Mouse (Mus musculus) cerebellum, adult 8-10 months (tissue): ENCODE data around the gene Dysf.

Experiments used
- DNase-seq: peaks from one replicate; pipeline ENCODE4 v3.0.0; 2022

The Dysf gene

DNA sequence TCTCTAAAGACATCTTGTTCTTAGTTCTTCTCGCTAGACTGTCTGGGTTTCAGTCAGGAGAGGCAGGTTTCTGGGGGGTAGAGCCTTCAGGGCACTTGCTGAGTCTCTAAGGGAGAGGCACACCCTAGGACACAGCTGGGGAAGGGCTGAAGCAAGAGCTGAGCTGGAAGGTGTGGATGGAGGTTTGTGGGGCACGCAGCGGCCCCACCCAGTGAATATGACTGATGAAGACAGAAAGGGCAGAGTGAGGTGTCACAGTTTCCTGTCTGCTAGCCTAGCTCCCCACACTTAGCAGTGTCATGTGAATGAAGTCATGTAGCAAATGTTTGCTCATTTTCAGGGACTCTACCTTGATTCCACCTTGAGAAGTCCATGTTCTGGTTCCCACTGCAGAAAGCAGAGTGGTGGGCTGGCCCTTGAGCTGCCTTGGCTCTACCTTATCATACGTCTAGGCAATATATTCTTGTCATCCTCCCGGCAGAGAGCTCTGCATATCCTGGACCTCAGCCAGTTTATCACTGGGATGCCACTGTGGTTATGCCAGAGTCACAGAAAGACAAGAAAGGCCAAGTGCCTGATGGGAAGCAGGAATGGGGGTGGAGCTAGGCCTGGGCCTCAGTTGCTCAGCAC is 170.5 kb downstream of the Dysf start:
- DNase-seq = no peak

DNA sequence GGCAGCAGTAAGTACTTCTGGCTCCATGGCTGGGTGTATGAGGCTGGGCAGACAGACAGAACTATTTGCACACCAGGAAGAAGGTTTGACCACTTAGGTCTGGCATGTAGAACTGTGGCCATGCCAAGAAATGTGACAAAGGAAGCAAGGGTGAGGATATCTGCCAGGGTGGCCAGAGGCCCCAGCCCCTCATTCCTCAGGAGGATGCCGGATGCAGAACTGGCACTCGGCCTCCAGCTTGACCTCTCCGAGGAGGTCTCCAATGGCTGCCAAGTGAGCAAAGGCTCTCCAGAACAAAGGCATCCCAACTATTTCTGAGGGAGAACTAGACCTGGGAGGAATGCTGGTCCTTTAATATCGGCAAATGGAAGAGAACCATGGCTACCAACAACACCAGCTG is 173.1 kb downstream of the Dysf start:
- no peak for DNase-seq

DNA sequence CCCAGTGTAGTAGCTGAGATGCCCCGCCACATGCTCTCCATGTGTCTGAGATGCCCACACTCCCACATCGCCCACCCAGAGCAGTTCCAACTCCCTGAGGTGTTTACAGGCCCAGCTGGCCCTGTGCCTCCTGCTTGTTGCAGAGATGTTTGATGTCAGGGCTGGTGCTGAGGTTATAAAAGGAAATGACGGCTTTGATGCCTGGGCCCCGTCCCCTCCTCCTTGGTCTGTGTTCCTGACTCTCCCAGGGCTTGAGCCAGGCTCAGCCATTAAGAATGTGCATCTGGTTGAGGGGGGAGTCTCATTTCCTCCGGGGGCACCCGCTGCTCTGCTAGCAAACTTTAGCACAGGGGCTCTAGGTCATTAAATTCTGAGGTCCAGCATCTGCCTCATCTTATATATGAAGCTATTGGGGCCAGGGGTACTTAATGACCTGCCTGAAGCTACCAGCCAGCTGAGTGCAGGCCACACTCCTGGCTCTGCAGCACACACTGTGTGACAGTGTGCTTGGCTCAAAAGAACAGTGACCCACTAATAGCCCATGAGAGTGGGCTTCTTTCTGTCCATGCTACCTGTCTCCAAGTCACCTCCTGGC is 183.4 kb downstream of the Dysf start:
- DNase-seq = no peak

DNA sequence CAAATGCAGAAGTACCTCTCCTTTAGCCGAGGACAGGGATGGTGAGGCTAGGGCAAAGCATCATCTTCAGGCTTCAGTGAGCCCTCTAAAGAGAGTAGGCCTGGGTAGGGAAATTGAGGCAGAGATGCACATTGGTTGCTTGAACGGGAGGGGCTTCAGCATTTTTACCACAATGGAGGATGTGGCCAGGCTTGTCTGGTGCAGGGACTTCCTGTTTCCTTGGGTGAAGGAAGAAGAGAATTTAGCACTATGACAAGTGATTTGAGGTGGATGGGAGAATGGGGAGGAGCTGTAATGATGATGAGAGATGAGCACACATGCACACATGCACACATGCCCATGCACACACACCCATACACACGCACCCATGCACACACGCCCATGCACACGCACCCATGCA is 188.1 kb downstream of the Dysf start:
- no peak for DNase-seq

DNA sequence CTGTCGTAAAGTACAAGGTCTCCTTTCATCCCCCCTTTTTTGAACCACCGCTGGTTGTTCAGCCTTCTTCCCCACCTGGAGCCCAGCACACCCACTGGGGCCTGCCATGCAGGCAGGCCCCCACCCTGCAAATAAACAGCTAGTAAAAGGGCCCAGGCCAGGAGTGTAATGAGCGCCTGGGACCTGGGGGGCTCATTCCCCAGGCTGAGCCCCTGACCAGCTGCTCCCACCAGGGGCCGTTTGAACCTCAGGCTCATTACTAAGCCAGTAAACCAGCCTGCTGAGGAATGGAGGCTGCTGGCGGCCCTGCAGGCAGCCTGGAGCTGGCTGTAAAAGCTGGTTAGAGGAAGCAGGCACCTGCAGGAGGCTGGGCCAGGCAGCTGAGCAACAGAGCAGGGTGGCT is 189.4 kb downstream of the Dysf start:
- no peak for DNase-seq

DNA sequence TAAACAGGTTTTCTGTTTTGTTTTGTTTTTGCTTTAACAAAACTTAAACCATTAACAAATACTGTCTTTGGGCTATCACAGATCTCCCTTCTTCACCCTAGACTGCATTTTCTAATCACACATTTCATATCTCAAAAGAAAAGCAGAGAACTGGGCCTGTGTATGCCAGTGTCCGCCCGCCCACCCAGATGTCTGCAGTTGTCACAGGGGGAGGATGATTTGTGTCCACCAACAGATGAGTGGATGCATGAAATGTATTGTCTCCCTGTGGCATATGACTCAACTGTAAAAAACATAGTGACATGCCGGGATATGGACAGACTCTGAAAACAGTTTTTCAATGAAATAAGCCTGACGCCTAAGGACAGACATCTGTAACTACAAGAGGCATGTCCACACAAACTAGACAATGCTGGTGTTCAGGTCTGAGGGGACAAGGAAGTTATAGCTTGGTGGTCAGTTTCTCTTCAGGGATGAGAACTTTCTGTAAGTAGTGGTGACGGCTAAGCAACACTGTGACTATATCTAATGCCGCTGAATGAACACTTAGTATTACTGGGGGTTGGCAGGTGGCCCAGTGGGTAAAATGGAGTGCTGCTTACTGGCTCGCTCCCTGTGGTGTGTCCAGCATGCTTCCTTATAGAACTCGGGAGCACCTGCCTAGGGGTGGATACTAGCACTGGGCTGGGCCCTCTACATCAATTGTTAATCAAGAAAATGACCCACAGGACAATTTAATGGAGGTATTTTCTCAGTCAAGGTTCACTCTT is 193.5 kb downstream of the Dysf start:
- DNase-seq = no peak

DNA sequence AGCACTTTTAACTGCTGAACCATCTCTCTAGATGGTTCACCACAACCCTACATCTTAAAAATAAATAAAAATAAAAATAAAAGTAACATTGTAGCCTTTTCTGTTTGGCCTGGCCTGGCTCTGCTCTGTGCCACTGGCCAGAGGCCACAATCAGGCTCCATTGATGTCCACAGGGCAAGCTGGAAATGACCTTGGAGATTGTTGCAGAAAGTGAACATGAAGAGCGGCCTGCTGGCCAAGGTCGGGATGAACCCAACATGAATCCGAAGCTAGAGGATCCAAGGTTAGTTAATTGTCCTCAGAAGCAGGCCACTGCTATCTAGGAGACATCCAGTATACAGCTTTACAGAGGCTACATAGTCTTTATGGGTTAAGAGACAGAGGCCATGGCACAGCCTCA is 197.2 kb downstream of the Dysf start:
- DNase-seq = no peak

DNA sequence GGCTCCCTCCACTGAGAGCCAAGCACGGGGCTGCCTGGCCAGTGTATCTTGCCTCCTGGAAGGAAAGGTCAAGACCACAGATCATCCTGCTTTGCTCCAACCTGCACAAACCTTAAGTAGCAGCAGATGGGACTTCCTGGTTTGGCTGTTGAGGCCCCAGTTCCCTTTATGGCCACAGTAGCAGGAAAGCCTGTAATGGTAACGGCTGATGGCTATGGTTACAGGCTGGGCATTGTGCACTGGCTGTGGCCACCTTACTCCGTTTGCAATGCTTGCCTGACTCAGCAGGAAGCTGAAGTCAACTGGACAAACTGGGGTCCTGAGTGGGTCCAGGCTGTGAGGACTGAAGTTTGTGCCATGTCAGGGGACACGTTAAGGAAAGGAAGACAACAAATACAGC is 200.2 kb downstream of the Dysf start:
- no peak for DNase-seq

DNA sequence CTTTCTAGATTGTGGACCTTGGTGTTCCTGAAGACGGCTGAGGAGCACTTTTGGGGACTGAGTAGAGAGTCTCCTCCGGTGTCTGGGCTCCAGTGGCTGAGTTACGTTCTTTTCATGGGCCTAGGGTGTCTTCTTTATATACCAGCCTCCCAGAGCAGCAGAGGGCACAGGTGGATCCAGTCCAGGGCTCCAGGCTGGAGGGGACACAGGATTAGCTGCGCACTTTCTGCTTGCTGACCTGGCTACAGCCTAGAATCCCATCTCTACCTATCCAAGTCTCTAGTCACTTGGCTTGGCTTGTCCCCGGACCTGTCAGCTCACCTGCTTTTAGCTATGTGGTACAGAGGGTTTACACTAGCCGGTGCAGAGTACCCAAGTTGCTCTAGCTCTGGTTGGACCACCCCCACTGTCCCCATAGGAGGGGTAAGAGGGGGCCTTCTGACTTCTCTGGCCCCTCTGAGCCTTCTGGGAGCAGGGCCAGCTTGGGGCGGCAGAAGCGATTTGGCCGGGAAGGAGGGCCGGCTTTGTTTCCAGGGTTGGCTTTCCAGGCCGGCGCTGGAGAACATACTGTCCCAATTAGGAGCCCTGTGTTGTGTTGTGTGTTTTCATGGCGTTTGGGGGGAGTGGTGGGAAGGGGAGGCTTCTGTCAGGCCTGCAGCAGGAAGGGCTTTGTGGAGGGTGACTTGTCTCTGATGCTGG is 201.5 kb downstream of the Dysf start:
- DNase-seq = no peak

DNA sequence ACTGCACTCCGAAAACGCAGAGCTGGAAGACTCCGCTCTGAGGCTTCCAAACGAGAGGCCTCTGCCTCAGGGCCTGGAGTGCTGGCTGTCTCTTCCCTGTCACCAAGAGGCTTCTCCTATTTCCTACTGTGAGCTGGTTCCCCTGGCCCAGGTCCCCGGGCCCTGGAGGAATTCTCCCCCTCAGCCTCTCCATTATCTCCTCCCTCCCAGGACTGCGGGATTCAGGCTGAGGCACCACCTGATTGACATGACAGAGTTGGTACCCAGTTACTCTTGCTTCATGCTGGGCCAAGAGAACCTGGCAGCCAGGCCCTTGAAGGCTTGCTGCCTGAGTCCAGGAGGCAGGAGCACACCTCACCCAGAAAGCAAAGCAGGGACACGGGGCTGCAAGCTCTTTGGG is 203.1 kb downstream of the Dysf start:
- no peak for DNase-seq

DNA sequence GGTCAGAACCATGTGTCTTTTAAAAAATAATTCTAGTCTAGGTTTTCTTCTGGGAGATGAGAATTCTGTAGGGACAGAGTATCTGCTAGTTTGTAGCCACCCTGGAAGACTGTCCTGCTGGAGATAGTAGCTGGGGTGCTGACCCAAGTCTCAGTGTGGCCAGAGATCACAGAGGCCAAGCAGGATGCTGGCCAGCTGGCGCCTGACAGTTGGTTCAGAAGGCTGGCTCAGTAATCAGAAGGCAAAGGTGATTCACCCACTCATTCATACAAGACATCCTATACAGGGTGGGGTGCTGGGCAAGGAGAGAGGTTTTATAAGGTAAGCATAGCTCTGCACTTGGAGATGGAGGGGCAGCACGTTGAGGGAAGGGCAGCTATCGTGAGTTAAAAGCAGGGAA is 204.7 kb downstream of the Dysf start:
- DNase-seq = no peak

DNA sequence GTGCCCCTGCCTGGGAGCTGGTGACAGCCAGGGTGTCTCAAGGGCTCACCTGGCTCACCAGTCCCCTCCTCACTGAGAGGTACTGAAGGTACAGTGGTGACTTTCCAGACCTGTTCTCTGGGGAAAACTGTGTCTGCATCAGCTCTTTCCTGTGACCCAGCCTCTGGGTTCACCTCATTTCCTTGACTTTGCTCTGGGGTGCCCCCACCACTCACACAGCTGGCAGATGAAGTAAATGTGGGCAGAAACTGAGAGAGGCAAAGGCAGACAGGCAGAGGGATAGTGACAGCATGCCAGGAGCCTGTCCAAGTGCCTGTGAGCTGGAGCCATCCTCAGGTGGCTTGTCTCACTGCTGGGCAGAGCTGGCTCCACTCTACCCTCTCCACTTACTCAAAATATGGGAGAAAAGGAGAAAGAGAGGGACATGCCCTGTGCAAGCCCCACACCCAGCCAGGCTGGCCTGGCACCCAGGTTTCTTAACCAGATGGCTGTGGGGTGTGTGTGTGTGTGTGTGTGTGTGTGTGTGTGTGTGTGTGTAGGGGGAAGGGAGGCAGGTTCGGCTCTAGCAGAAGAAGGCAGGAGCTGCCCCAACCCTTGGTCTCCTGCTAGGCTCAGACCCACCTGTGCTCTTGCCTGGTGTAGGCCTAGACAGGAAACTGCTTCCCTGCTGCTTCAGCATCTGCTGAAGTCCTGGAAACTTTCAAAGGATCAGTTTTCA is 209.0 kb downstream of the Dysf start:
- no peak for DNase-seq

DNA sequence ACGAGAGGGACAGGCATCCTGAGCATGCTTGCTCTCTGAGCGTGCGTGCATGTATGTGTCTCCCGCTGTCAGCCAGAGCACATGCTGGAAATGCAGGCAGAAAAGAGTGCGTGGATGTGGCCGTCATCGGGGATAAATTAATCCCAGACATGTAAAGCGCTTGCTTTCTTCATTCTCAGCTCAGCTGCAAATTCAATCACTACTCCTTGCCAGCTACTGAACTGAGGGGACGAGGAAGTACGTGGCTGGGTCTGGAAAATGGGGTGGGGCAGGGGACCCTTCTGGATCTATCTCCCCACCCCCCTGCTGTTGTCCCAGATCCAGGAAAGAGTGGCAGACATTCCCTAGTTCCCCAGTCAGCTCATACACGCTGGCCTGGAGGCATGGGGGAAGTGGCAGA is 210.7 kb downstream of the Dysf start:
- DNase-seq = no peak

DNA sequence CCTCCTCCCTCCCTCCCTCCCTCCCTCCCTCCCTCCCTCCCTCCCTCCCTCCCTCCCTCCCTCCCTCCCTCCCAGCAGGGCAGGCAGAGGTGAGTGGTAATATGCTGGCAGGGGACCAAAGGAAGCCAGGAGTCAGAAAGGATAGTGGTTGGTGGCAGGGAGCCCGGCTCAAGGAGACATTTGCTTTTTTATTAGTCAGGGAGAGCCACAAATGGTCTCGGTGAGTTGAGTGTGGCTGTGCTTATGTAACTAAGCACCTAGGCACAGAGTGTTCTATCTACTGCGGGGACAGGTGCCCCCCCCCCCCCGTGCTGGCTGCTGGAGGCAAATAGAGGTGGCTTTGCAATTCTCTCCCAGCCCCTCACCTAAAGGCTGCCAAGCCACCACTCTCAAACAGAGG is 216.5 kb downstream of the Dysf start:
- DNase-seq = peak; percentile 36

DNA sequence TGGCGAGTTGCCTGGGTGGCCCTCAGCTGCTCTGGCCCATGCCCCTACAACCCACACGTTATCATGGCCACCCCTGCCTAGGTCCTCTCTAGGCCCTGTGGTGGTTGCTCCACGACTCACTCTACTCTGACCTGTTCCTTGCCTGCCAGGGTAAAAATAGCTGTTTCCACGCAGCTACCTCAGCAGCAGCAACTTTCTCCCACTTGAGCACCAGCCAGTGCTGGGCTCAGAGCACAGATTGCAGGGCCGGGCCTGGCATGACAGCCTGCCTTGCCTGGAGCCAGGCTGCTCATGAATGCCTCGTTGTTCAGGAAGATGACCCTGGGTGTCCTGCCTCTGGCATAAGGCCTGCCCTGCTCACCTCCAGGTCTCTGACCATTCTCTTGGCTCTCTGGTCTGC is 217.2 kb downstream of the Dysf start:
- peak; percentile 69 for DNase-seq

DNA sequence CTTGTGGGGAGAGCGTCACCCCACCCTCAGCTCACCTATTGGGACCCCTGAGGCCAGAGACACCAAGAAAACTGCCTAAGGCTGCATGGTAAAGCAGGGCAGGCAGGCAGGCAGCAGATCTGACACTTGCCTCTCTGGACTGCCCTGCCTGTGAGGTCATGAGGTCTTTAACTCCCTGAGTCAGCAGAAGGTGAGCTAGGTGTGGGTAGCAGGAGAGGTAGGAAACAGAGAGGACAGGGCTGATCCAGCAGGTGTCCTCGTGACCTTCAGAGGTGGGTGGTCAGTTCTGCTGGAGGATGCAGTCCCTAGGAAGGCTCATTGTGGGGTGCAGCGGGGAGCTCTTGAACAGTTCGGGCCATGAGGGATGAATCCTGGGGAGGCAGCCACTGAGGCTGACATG is 219.8 kb downstream of the Dysf start:
- DNase-seq = no peak

DNA sequence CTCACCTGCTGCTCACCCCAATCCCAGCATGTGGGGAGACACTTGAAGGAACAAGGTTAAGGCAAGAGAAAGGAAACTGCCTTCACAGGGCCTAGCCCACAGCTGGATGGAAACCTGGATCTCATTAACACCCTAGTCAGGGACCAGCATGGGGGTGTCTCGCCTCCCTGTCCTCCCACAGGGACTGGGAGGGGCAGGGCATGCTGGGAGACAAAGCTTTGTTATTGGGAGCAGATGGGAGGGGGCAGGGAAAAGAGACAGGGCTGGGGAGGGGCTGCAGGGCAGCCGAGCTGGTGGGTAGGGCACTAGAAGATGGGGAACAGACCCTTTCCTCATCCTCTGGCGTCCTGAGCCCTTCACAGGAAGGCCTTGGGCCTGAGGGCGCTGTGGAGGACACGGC is 220.4 kb downstream of the Dysf start:
- DNase-seq = no peak

DNA sequence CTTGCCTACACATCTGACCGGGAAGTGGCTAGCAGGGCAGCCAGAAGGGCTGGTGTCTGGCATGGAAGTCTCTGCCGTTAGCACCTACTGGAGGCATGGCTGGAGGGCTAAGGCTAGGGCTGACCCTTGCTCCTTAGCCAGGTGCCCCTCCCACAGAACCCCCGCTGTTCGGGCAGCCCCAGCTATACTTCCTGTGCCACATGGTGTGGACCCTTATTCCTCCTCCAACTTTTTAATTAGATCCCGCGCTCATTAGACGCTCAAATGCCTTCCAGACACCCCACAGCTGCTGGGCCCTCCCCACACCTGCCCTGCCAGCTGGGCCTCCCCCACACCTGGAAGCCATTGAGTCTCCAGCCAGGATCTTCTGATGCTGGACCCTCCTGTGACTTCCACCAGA is 221.3 kb downstream of the Dysf start:
- no peak for DNase-seq

DNA sequence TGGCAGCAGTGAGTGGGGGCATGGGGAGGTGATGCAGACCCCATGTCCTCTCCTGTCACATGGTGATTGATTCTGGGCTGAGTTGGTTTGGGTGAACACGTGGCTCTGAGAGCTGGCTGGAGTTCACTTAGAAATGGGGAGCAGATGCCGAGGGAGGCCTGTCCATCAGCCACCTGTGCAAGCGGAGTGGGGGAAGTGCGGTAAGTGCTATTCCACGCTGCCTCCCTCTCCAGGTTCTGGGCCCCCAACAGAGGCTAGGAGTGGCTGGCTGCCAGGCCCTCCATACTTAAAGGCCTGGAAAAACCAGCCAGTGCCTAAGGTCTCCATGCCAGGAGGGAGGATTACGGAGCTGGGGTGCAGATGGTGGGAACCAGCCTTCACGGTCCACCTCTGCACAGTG is 222.7 kb downstream of the Dysf start:
- DNase-seq = no peak

DNA sequence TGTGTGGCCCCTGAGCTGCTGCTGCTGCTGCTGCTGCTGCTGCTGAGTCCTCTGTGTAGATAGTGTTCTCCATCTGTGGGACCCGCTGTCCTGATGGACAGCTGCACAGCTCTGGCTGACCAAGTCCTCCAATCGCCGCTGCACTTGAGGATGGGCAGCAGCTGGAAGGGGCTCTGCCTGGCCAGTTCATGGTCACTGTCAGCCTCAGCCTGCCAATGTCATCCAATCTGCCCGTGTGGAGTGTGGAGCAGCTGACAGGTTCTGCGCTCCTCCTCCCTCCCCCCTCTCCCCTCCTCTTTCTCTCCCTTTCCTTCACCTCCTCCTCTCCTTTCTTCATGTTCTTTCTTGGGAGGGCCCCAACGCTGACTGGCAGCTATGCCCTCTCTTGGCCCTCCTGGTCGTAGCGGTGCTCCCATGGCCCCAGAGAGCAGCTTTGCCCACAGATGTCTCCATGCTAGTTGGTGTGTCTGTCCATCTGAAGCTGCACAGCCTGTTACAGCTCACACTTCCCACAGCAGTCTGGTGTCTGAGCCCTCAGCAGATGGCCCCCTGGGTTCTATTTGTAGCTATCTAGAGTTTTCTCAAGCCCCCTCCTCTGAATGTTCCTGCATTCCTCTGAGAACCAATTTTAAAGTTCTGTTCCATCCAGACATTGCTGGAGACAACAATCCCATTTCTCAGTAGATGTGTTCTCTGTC is 223.8 kb downstream of the Dysf start:
- DNase-seq = no peak

DNA sequence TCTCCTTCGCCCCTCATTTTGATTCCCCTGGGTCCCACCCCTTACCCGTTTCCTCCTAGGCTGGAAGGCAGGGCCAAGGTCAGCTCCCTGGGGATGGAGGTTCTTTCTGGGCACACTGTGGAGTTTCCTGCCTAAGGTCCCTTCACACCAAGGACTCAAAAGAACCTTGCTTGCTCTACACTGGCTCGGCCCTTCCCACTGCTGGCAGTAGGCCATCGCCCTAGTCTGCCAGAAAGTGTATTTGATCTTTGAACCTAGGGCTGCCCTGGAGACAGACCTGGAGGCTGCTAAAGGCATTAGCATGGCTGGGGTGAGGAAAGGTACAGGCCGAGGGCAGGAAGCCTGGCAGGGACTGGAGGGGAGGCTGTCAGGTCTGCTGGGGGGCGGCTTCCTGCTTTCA is 225.4 kb downstream of the Dysf start:
- no peak for DNase-seq

DNA sequence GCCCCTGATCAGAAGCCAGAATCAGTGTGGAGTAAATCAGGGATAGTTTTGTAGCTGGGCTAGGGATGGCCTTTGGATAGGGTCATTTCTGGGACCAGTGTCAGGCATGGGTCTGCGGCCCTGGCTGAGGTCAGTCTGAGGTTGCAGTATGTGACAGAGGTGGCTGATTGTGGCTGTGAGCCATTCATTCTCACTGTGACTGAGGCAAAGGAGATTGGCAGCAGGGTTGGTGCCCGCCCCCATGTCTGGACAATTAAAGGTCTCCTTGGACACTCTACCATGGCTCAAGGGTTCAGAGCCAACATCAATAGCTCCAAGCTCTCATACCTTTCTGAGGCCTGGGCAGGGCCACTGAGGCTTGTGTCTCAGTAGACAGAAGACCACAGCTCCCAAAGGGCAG is 227.0 kb downstream of the Dysf start:
- DNase-seq = no peak

DNA sequence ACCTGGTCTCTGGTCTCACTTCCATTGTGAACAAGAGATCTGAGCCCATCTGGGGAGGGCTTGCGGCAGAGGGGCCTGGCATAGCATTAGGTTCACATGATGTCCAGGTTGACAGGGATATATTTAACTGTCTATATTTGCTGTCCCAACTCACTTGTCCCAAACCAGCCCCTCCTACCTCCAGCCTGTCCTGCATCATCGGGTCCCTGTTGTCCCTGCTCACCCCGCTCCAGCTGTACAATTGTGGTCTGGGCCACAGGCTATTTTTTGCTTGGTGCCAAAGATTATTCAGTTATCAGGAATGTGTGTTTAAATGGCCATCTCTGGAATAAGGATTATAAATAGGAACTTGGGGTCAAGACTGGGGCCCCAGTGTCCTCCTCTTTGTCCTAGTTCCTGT is 235.0 kb downstream of the Dysf start:
- no peak for DNase-seq
